Mouse (Mus musculus): ENCODE data around the gene Plekhd1. TPM values are rescaled to one million over a fixed set of nuclear protein-coding genes. Genes with fewer than 3 reads are reported as not detected.

The Plekhd1 gene
- total and polyA plus RNA-seq, 3 experiments: 0.04 TPM; not detected in 2

DNA sequence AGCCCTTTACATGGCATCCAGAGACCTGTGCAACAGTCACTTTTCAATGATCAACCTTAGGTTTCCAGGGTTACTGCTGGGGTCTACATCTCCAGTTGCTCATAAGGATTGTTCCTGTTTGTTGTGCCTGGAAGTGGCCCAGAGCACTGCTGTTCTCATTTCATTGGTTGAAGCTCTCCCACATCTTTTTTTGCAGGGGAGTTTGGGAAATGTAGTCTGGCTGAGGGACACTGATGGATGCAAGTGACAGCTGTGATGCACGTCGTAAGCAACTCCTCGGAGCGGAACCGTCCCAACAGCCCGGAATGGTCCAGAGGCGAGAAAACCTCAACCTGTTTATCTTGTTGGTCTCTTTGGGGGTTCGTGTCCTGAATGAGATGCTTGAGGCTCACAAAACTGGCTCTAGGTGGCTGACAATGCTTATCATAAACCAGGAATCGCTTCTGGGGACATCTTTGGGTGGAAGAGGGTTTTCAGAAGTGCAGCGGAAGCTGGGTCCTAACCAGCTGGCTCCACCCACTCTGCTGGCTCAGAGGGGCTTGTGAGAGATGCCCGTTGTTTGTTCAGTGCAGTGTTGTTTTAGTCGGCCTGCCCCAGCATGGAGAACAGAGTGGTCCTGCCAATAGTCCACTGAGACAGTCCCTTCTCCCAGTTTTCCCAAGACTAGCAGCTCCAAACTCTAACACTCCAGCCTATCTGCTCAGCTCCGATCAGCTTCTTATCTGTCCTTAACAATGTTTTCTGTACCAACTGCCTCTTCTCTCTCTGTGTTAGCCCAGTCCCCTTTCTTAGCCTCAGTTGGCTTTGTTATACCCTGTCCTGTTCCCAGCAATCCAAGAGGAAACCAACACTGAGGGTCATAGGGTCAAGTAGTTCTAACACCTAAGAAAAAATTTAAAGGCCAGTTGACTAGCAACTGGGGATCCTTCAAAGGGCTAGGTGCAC, 42.4 kb downstream of the Plekhd1 start (continued):
- TF ChIP-seq MYC (IDR thresholded peaks at IDR 0.05; ENCODE audit: low read depth, low read length) (no peak), USF1 (IDR thresholded peaks at IDR 0.05; ENCODE audit: low read depth, low read length) (no peak), E2F4 (IDR thresholded peaks at IDR 0.05; ENCODE audit: borderline replicate concordance, low read depth, low read length) (no peak), NELFE (IDR thresholded peaks at IDR 0.05; ENCODE audit: low read depth, low read length) (no peak), MAZ (IDR thresholded peaks at IDR 0.05; ENCODE audit: low read depth, low read length) (no peak)

DNA sequence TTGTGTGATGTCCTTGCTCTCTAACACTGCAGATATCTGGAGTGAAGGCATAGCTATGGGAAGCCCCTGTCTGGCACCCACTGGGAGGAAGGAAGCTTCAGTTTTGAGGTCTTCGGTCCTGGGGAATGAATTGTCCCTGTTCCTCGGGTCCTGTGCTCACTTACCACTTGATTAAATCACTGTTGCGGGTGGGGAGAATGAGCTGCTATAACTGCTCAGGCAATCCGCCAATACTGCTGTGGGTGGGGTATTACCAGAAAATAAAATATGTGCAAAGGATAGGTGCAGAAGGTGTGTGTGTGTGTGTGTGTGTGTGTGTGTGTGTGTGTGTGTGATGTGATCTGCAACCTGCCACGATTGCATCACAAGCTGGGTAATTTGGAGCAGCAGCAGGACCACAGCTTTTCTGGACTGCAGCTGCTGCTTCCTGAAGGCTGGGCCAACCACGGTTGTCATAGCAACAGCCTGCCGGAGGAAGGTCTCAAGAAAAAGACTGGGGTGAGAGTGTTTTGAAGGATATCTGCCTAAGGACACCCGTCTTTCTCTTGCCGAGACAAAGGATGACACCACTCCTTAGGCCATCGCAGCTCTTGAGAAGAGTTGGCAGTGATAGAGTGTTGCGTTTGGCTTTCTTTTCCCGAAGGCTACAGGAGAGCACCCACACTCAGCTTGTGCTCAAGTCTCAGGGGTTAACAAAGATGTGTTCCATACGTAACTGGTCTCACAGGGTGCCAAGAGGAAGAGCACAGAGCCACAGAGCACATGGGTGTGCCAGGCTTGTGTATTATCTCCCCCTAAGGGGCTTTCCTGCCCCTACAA, 44.3 kb downstream of the Plekhd1 start:
- H3K79me2 ChIP-seq (ENCODE audit: control insufficient read depth, insufficient read depth, low read length, poor library complexity): no peaks in the 10 kb centered on the region
- peak overlapping the region; percentile 45 for H3K9ac ChIP-seq (ENCODE audit: control insufficient read depth, low read depth, low read length, poor library complexity, severe bottlenecking)
- peaks cover 23 to 47% of the 10 kb centered on the region in 2 experiments for H3K4me1 ChIP-seq (ENCODE audit: control insufficient read depth in 1 of 2, insufficient read depth in 2 of 2, low read length in 2 of 2)
- H3K27ac ChIP-seq (ENCODE audit: control insufficient read depth, low read depth, low read length): peak overlapping the region; percentile 41
- no peaks in the 10 kb centered on the region for H3K9me3 ChIP-seq (replicated peaks; ENCODE audit: insufficient read depth, low read length)
- peak; percentile 79 for DNase-seq (ENCODE audit: low read depth, low spot score)
- H3K36me3 ChIP-seq (ENCODE audit: control insufficient read depth in 1 of 2, insufficient read depth in 2 of 2, low read length in 2 of 2): peaks cover 0 to 25% of the 10 kb centered on the region in 2 experiments; a peak in 2 of 4 replicates
- TF ChIP-seq TCF12 (IDR thresholded peaks at IDR 0.05; ENCODE audit: low read depth, low read length) (0 out of 2 replicates have a peak, but pooled peaks have one; percentile 5), ELF1 (IDR thresholded peaks at IDR 0.05; ENCODE audit: low read depth, low read length) (peak; percentile 47; the same call in 1 of the 2 replicates), JUND (IDR thresholded peaks at IDR 0.05; ENCODE audit: low read depth, low read length) (no peak), POLR2A (IDR thresholded peaks at IDR 0.05; ENCODE audit: control insufficient read depth in 1 of 2, insufficient read depth in 1 of 2, low read depth in 1 of 2, low read length in 2 of 2, poor library complexity in 1 of 2) (0 out of 4 replicates have a peak, but pooled peaks of 1 of the 2 experiments have one; percentile 21), CHD1 (IDR thresholded peaks at IDR 0.05; ENCODE audit: low read depth, low read length) (no peak), MYC (IDR thresholded peaks at IDR 0.05; ENCODE audit: low read depth, low read length) (0 out of 2 replicates have a peak, but pooled peaks have one; percentile 19), SMC3 (IDR thresholded peaks at IDR 0.05; ENCODE audit: low read depth, low read length) (no peak), NELFE (IDR thresholded peaks at IDR 0.05; ENCODE audit: low read depth, low read length) (peak; percentile 29; the same call in 1 of the 2 replicates), ZNF384 (IDR thresholded peaks at IDR 0.05; ENCODE audit: low read depth, low read length) (no peak)
- peak overlapping the region; percentile 37 to 56 for H3K4me3 ChIP-seq (ENCODE audit: control insufficient read depth in 1 of 2, insufficient read depth in 1 of 2, low read depth in 2 of 2, low read length in 2 of 2)
- no peaks in the 10 kb centered on the region; a peak in 1 of 4 replicates for H3K27me3 ChIP-seq (ENCODE audit: control insufficient read depth in 1 of 2, insufficient read depth in 2 of 2, low read length in 2 of 2)

DNA sequence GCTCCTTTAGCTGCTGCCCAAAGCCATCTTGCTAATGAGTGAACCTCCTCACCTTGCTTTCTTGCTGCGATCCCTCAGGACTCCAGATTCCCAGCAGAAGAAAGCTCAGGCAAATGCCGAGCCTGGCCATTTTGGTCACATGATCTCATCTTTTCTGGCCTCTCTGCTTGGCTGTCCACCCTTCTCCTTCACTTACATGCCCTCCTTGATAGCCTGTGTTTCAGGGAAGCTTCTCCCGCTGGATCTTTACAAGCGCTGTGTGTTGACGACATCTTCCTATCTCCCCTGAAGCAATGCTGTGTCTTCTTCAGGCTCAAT, 44.9 kb downstream of the Plekhd1 start:
- Histone ChIP-seq H3K9me3 (replicated peaks; ENCODE audit: insufficient read depth, low read length) (no peaks in the 10 kb centered on the region), H3K79me2 (ENCODE audit: control insufficient read depth, insufficient read depth, low read length, poor library complexity) (no peaks in the 10 kb centered on the region), H3K27ac (ENCODE audit: control insufficient read depth, low read depth, low read length) (peak overlapping the region; percentile 41), H3K4me3 (ENCODE audit: control insufficient read depth in 1 of 2, insufficient read depth in 1 of 2, low read depth in 2 of 2, low read length in 2 of 2) (peak overlapping the region; percentile 37 to 56), H3K27me3 (ENCODE audit: control insufficient read depth in 1 of 2, insufficient read depth in 2 of 2, low read length in 2 of 2) (no peaks in the 10 kb centered on the region; a peak in 1 of 4 replicates), H3K9ac (ENCODE audit: control insufficient read depth, low read depth, low read length, poor library complexity, severe bottlenecking) (peak overlapping the region; percentile 45), H3K4me1 (ENCODE audit: control insufficient read depth in 1 of 2, insufficient read depth in 2 of 2, low read length in 2 of 2) (peaks cover 23 to 47% of the 10 kb centered on the region in 2 experiments), H3K36me3 (ENCODE audit: control insufficient read depth in 1 of 2, insufficient read depth in 2 of 2, low read length in 2 of 2) (peaks cover 0 to 25% of the 10 kb centered on the region in 2 experiments; a peak in 2 of 4 replicates)
- peak; percentile 50 for DNase-seq (ENCODE audit: low read depth, low spot score)
- TF ChIP-seq ETS1 (IDR thresholded peaks at IDR 0.05; ENCODE audit: low read depth, low read length): no peak
- TF ChIP-seq ZNF384 (IDR thresholded peaks at IDR 0.05; ENCODE audit: low read depth, low read length): no peak
- TF ChIP-seq JUND (IDR thresholded peaks at IDR 0.05; ENCODE audit: low read depth, low read length): 0 out of 2 replicates have a peak, but pooled peaks have one; percentile 9
- TF ChIP-seq NELFE (IDR thresholded peaks at IDR 0.05; ENCODE audit: low read depth, low read length): 0 out of 2 replicates have a peak, but pooled peaks have one; percentile 8
- no peak for TF ChIP-seq MAX (IDR thresholded peaks at IDR 0.05; ENCODE audit: low read length)
- no peak for TF ChIP-seq TAL1 (IDR thresholded peaks at IDR 0.05; ENCODE audit: low read length)
- no peak for TF ChIP-seq TCF12 (IDR thresholded peaks at IDR 0.05; ENCODE audit: low read depth, low read length)
- 0 out of 4 replicates have a peak, but pooled peaks of 1 of the 2 experiments have one; percentile 4 for TF ChIP-seq POLR2A (IDR thresholded peaks at IDR 0.05; ENCODE audit: control insufficient read depth in 1 of 2, insufficient read depth in 1 of 2, low read depth in 1 of 2, low read length in 2 of 2, poor library complexity in 1 of 2)
- no peak for TF ChIP-seq CTCF (IDR thresholded peaks at IDR 0.05 in 2 of 3, conservative IDR thresholded peaks at IDR 0.05 in 1 of 3; ENCODE audit: control insufficient read depth in 1 of 3, insufficient read depth in 1 of 3, low read depth in 2 of 3, low read length in 3 of 3, poor library complexity in 1 of 3, severe bottlenecking in 1 of 3)
- no peak for TF ChIP-seq E2F4 (IDR thresholded peaks at IDR 0.05; ENCODE audit: borderline replicate concordance, low read depth, low read length)
- no peak for TF ChIP-seq NRF1 (IDR thresholded peaks at IDR 0.05; ENCODE audit: insufficient read depth, low read depth, low read length, poor library complexity, severe bottlenecking)
- TF ChIP-seq USF1 (IDR thresholded peaks at IDR 0.05; ENCODE audit: low read depth, low read length): 0 out of 2 replicates have a peak, but pooled peaks have one; percentile 54
- no peak for TF ChIP-seq ZC3H11A (IDR thresholded peaks at IDR 0.05; ENCODE audit: low read depth, low read length)
- no peak for TF ChIP-seq MYC (IDR thresholded peaks at IDR 0.05; ENCODE audit: low read depth, low read length)
- TF ChIP-seq RCOR1 (IDR thresholded peaks at IDR 0.05; ENCODE audit: low read depth, low read length): no peak
- TF ChIP-seq RAD21 (IDR thresholded peaks at IDR 0.05; ENCODE audit: low read depth, low read length): no peak
- TF ChIP-seq SIN3A (IDR thresholded peaks at IDR 0.05; ENCODE audit: low read length): no peak
- TF ChIP-seq USF2 (IDR thresholded peaks at IDR 0.05; ENCODE audit: borderline replicate concordance in 1 of 2, insufficient read depth in 1 of 2, low read depth in 1 of 2, low read length in 2 of 2): peak in 1 of 2 experiments; percentile 28; a peak in 1 of 4 replicates
